Comparison of ENCODE assay signal across 22 mouse cellular contexts in genomic region chr6:67218566-67218965, GRCm38 (mm10).
"Had no signal": no experiment of that assay in that cellular context is flagged by ENCODE, and none has a peak within 500 bp of the region (broad histone marks: within the 10 kb centered on the region; RNA-seq: fewer than 3 reads in every experiment).

No protein-coding gene starts in this region.

- H3K27me3 ChIP-seq: liver, embryonic 15.5 days; lung, embryonic 15.5 days; midbrain, embryonic 13.5 days; neural tube, embryonic 13.5 days; neural tube, embryonic 15.5 days; stomach, embryonic 15.5 days had no signal

- DNase-seq: liver, postnatal 0 days; lung, adult 2 months; lung, postnatal 14 days; lung, postnatal 36 days; retina, postnatal 1 day; right cerebral cortex, adult 18-20 months; right cerebral cortex, postnatal 25 days; right cerebral cortex, postnatal 4 days; spleen, adult 18-20 months; thymus, adult 2 months; thymus, postnatal 25 days; thymus, postnatal 4 days had no signal

- H3K36me3 ChIP-seq: liver, embryonic 15.5 days; lung, embryonic 15.5 days; midbrain, embryonic 10.5 days; midbrain, embryonic 13.5 days; neural tube, embryonic 13.5 days; neural tube, embryonic 15.5 days; stomach, embryonic 15.5 days had no signal

- H3K4me1 ChIP-seq: liver, embryonic 15.5 days; midbrain, embryonic 10.5 days; midbrain, embryonic 13.5 days; neural tube, embryonic 13.5 days; neural tube, embryonic 15.5 days; stomach, embryonic 15.5 days had no signal

- H3K9ac ChIP-seq: liver, embryonic 15.5 days; liver, postnatal 0 days; lung, embryonic 15.5 days; midbrain, embryonic 13.5 days; neural tube, embryonic 13.5 days; neural tube, embryonic 15.5 days; stomach, embryonic 15.5 days had no signal

- H3K4me3 ChIP-seq: liver, embryonic 15.5 days; lung, embryonic 15.5 days; midbrain, embryonic 10.5 days; midbrain, embryonic 13.5 days; myocyte; neural tube, embryonic 13.5 days; neural tube, embryonic 15.5 days; stomach, embryonic 15.5 days had no signal

- H3K9me3 ChIP-seq: liver, embryonic 15.5 days; lung, embryonic 15.5 days; midbrain, embryonic 10.5 days; midbrain, embryonic 13.5 days; neural tube, embryonic 13.5 days; neural tube, embryonic 15.5 days; stomach, embryonic 15.5 days had no signal

- H3K27ac ChIP-seq: liver, embryonic 15.5 days; lung, embryonic 15.5 days; macrophage; midbrain, embryonic 10.5 days; midbrain, embryonic 13.5 days; neural tube, embryonic 13.5 days; neural tube, embryonic 15.5 days; stomach, embryonic 15.5 days; stomach, postnatal 0 days had no signal
